Mouse (Mus musculus): Measurements from ENCODE around the gene AC109138.7. TPM values are rescaled to one million over a fixed set of nuclear protein-coding genes. Genes with fewer than 3 reads are reported as not detected.

The AC109138.7 gene
- total RNA-seq, 2 experiments from 2014 or later, result not detected

GRCm38 (mm10) chr19:4255583-4256162 is 41.5 kb downstream of the AC109138.7 start:
- no peak overlapping the region for H3K4me3 ChIP-seq
- DNase-seq (ENCODE audit: low spot score in 2 of 2), result no peak
- no peak overlapping the region for H3K27ac ChIP-seq
- TF ChIP-seq CTCF (conservative IDR thresholded peaks at IDR 0.05), result peak; percentile 70

- peak; percentile 91 to 93 for DNase-seq (ENCODE audit: low spot score in 2 of 2)
- Histone ChIP-seq H3K4me3 (peak overlapping the region; percentile 91), H3K27ac (peak overlapping the region; percentile 87)
- TF ChIP-seq CTCF (conservative IDR thresholded peaks at IDR 0.05), result peak; percentile 93
Observed at GRCm38 (mm10) chr19:4257216-4257896, 43.2 kb downstream of the AC109138.7 start.

DNA sequence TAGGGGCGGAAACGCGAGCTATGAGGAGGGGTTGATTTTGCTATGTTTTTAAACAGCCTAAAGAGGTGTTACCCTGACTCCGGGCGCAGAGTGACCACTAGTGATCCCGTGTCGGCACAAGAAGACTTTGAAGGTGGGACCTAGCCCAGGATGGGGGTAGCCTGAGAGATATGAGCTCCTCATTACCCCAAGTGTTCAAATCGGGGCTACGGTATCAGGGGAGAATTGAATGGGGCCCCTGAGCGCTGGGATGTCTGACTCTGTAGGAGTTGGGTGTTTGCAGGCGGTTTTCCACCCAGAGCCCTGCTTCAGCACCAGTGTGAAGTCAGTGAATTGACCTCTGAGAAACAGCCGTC is 43.7 kb downstream of the AC109138.7 start:
- no peak for DNase-seq (ENCODE audit: low spot score in 2 of 2)
- TF ChIP-seq CTCF (conservative IDR thresholded peaks at IDR 0.05), result no peak
- H3K27ac ChIP-seq, result peak overlapping the region; percentile 87
- H3K4me3 ChIP-seq, result peak overlapping the region; percentile 91

DNA sequence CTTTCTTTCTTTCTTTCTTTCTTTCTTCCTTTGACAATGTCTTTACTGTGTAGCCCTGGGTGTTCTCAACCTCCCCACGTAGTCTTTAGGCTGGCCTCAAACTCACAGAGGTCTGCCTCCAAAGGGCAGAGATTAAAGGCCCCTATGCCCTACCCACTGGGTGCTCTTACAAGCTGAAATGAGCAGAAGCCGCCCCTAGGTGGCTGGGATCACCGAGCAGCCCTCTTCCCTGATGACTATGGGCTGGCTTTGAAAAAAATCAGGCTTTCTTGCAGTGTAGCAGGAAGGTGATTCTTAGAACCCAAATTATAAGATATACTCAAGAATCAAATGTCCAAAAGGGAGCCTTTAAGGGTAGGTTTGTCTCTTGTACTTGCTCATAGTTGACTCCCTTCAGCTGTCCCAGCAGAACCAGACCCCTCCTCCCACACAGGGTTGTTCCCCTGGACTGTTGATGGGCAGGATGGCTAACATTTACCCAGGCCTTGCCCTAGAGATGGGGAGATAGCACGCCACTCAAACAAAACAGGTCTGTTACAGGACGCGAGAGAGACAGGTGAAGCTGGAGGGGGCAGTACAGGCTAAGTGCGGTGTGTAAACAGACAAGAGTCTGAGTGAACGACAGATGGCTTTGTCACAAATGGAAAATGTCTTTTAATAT is 47.0 kb downstream of the AC109138.7 start:
- TF ChIP-seq CTCF (conservative IDR thresholded peaks at IDR 0.05), result peak; percentile 57
- no peak overlapping the region for H3K27ac ChIP-seq
- no peak overlapping the region for H3K4me3 ChIP-seq
- DNase-seq (ENCODE audit: low spot score in 2 of 2), result no peak

DNA sequence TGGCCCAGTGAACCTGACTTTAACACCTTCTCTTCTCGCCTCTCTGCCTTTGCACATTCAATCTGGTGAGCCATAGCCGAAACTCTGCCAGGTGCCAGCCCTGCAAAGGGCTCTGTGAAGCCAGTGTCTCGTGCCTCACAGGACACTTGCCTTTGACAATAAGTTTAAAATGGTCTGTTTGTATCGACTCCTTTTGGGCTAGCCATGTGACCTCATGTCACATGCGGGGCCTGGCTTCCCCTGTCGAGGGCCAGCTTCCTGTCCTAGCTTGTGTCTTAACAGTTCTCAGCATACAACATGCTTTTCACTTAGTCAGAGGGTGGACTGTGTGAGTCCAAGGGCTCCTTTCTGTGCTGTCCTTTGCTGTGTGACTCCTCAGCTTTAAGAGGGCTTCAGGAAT is 48.6 kb downstream of the AC109138.7 start:
- Histone ChIP-seq H3K27ac (no peak overlapping the region), H3K4me3 (no peak overlapping the region)
- DNase-seq (ENCODE audit: low spot score in 2 of 2), result no peak
- TF ChIP-seq CTCF (conservative IDR thresholded peaks at IDR 0.05), result no peak

DNA sequence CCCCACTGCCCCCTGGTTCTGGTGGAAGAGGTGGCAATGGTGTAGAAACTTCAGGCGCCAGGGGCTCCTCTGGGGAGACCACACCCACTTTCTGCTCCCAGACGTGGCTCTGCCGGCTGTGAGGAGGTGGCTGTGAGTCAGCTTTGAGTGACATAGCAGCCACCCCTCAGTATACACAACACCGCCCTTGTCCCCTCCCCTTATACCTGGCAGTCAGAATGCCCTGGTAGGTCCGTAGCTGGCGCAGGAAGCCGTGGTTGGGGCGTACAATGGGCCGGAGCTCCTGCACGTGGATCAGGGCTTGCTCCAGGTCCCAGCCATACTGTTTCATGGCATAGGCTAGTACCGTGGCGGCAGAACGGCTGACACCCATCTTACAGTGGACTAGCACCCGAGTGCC is 49.5 kb downstream of the AC109138.7 start:
- Histone ChIP-seq H3K27ac (no peak overlapping the region), H3K4me3 (no peak overlapping the region)
- DNase-seq (ENCODE audit: low spot score in 2 of 2), result no peak
- no peak for TF ChIP-seq CTCF (conservative IDR thresholded peaks at IDR 0.05)

GRCm38 (mm10) chr19:4264171-4264780 is 50.1 kb downstream of the AC109138.7 start:
- TF ChIP-seq CTCF (conservative IDR thresholded peaks at IDR 0.05), result no peak
- no peak for DNase-seq (ENCODE audit: low spot score in 2 of 2)
- H3K27ac ChIP-seq, result no peak overlapping the region
- no peak overlapping the region for H3K4me3 ChIP-seq

DNA sequence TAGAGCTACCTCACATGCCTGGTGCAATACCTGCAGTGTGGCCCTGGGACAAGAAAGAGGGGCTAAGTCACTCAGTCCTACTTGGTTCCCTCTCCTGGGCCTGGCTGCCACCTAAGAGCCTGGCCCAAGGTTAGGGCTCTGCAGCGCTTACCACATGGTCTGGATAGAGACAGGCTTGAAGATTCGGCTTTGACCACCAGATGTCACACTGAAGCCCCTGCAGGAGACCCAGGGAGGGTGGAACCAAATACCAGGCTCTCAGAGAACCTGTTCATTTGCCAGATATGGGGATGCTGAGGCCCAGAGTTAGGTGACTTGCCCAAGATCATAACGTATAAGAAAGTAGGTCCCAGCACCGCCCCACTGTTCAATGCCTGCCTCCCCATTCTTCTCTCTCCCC is 51.8 kb downstream of the AC109138.7 start:
- Histone ChIP-seq H3K4me3 (no peak overlapping the region), H3K27ac (no peak overlapping the region)
- peak; percentile 30 for TF ChIP-seq CTCF (conservative IDR thresholded peaks at IDR 0.05)
- no peak for DNase-seq (ENCODE audit: low spot score in 2 of 2)

GRCm38 (mm10) chr19:4268566-4269361 is 54.6 kb downstream of the AC109138.7 start, which contains the start of gene Ssh3:
Gene Ssh3, minus strand, starts transcription at chr19:4269180.
- TF ChIP-seq CTCF (conservative IDR thresholded peaks at IDR 0.05), result no peak
- Histone ChIP-seq H3K4me3 (peak within 1 kb of the TSS; percentile 64), H3K27ac (peak within 1 kb of the TSS; percentile 84)
- DNase-seq (ENCODE audit: low spot score in 2 of 2), result peak; percentile 68

DNA sequence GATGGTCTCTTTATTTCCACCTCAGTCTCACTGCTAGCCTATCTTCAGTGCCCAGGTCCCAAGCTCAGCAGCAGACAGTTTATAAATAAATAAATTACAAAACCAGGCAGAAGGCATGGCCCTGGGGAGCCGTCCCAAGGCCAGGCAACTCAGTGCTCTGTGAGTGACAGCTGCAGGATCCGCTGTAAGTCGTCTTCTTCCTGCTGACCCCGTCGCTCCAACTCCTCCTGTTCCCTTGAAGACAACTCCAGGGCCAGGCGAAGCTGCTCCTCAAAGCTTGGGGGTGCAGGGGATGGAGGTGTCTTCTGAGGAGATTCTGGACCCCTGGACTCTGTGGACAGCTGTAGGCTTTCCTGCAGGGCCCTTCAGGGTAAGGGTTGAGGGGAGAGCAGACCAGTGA is 56.0 kb downstream of the AC109138.7 start:
- TF ChIP-seq CTCF (conservative IDR thresholded peaks at IDR 0.05), result no peak
- DNase-seq (ENCODE audit: low spot score in 2 of 2), result no peak
- Histone ChIP-seq H3K4me3 (no peak overlapping the region), H3K27ac (no peak overlapping the region)

DNA sequence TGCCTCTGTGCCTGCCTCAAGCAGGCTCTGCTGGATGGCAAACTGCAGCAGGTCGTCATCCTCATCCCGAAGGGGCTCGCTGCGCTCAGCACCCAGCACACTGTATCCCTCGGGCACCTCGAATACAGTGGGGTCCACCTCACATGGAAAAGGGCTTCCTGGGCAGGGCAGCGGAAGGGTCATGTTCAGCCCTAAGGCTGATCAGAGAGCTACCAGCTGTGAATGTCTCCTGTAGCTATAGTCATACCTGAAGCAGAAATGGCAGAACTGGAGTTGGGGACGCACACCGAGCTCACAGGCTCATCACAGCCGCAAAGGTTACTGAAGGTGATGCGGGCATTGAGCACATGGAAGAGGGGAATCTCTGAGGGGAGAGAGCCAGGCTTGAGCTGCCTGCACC is 56.8 kb downstream of the AC109138.7 start:
- Histone ChIP-seq H3K4me3 (no peak overlapping the region), H3K27ac (no peak overlapping the region)
- DNase-seq (ENCODE audit: low spot score in 2 of 2), result no peak
- TF ChIP-seq CTCF (conservative IDR thresholded peaks at IDR 0.05), result no peak

DNA sequence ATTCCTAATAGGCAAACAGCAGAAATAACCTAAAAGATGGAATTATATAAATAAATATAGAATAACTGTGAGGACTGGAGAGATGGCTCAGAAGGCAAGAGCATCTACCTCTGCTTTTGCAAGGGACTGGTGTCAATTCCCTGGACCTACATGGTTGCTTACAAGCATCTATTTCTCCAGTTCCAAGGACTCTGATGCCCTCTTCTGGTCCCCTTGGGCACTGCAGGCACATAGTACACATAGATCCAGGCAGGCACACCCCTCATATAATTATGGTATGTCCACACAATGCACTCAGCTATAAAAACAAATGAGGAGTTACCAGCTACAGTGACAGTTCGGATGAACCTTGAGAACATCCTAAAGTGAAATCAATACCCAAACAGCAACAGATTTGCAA is 65.3 kb downstream of the AC109138.7 start:
- H3K4me3 ChIP-seq, result no peak overlapping the region
- no peak overlapping the region for H3K27ac ChIP-seq
- peak; percentile 65 for TF ChIP-seq CTCF (conservative IDR thresholded peaks at IDR 0.05)
- DNase-seq (ENCODE audit: low spot score in 2 of 2), result no peak

DNA sequence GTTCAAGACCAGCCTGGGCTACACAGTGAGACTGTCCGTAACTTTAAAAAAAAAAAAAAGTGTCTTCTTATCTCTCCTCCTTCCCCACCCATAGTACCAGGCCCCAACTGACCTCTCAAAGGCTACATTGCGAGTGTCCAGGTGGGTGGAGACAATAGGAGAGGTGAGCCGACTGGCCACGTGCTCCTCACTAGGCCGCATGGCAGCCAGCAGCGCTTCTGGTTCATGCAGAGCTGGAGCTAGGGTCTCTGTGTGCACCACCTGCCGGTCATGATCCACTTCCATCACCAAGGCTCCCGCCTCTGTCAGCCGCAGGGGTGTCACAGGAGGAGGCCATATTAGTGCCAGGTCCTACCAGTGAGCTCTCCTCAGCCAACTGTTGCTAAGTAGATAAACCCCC is 66.3 kb downstream of the AC109138.7 start:
- Histone ChIP-seq H3K4me3 (no peak overlapping the region), H3K27ac (no peak overlapping the region)
- no peak for TF ChIP-seq CTCF (conservative IDR thresholded peaks at IDR 0.05)
- no peak for DNase-seq (ENCODE audit: low spot score in 2 of 2)

Small RNA genes within 50 kb of the gene (microRNA-seq; reads per million reads assigned to microRNA genes)
- gene Gm26115 (0 reads per million in 2 experiments), gene Mir6985 (4.5 to 5.3 reads per million in 2 experiments)

Other genes with a start within 250 kb of the AC109138.7 start
- under 1 TPM; 0.64 to 0.90 TPM for gene Aldh3b2, start 242.0 kb upstream of the AC109138.7 start, total RNA-seq (2021)
- gene Acy3, start 227.8 kb upstream of the AC109138.7 start, total RNA-seq (2021), result 1 to 10 TPM; 2.3 to 2.7 TPM
- gene Tbx10, start 221.6 kb upstream of the AC109138.7 start, total RNA-seq (2021), result not detected
- 10 to 100 TPM; 10.2 to 10.7 TPM for gene Nudt8, start 213.8 kb upstream of the AC109138.7 start, total RNA-seq (2021)
- gene Gm49405, start 213.7 kb upstream of the AC109138.7 start, total RNA-seq (2021), result 1 to 10 TPM; 1.3 to 1.4 TPM
- gene Doc2g, start 211.0 kb upstream of the AC109138.7 start, total RNA-seq (2021), result 1 to 10 TPM; 3.2 TPM
- gene Ndufv1, start 201.6 kb upstream of the AC109138.7 start, total RNA-seq (2021), result 100 to 1,000 TPM; 240 to 245 TPM
- 100 to 1,000 TPM; 395 to 398 TPM for gene Gstp1, start 176.4 kb upstream of the AC109138.7 start, total RNA-seq (2021)
- gene Gstp2, start 168.3 kb upstream of the AC109138.7 start, total RNA-seq (2021), result 10 to 100 TPM; 46.2 to 49.4 TPM
- gene Gstp3, start 154.8 kb upstream of the AC109138.7 start, total RNA-seq (2021), result not detected
- gene Cabp2, start 132.8 kb upstream of the AC109138.7 start, total RNA-seq (2021), result not detected
- 10 to 100 TPM; 29.5 to 33.9 TPM for gene Cdk2ap2, start 117.2 kb upstream of the AC109138.7 start, total RNA-seq (2021)
- gene Pitpnm1, start 114.4 kb upstream of the AC109138.7 start, total RNA-seq (2021), result 100 to 1,000 TPM; 173 to 180 TPM
- gene Aip, start 88.5 kb upstream of the AC109138.7 start, total RNA-seq (2021), result 100 to 1,000 TPM; 111 to 123 TPM
- gene Gpr152, start 74.6 kb upstream of the AC109138.7 start, total RNA-seq (2021), result under 1 TPM; 0.07 to 0.08 TPM
- gene Cabp4, start 70.3 kb upstream of the AC109138.7 start, total RNA-seq (2021), result under 1 TPM in 1 of 2 experiments, not detected in 1; 0.17 TPM
- gene Coro1b, start 65.7 kb upstream of the AC109138.7 start, total RNA-seq (2021), result 10 to 100 TPM; 84.8 to 92.9 TPM
- gene Ptprcap, start 60.8 kb upstream of the AC109138.7 start, total RNA-seq (2021), result 1 to 10 TPM; 1.0 to 2.5 TPM
- gene Rps6kb2, start 51.0 kb upstream of the AC109138.7 start, total RNA-seq (2021), result 10 to 100 TPM; 42.5 to 47.9 TPM
- 1 to 10 TPM; 6.6 to 8.9 TPM for gene Carns1, start 38.9 kb upstream of the AC109138.7 start, total RNA-seq (2021)
- gene Tbc1d10c, start 23.1 kb upstream of the AC109138.7 start, total RNA-seq (2021), result 1 to 10 TPM in 1 of 2 experiments, under 1 TPM in 1; 0.91 to 1.0 TPM
- 100 to 1,000 TPM; 263 to 276 TPM for gene Ppp1ca, start 22.3 kb upstream of the AC109138.7 start, total RNA-seq (2021)
- 1 to 10 TPM; 8.1 to 8.7 TPM for gene Rad9a, start 12.7 kb upstream of the AC109138.7 start, total RNA-seq (2021)
- under 1 TPM; 0.61 to 0.76 TPM for gene Clcf1, start 119 bp upstream of the AC109138.7 start, total RNA-seq (2021)
- 10 to 100 TPM; 16.7 to 18.2 TPM for gene Pold4, start 17.5 kb downstream of the AC109138.7 start, total RNA-seq (2021)
- gene Ssh3, start 54.8 kb downstream of the AC109138.7 start, total RNA-seq (2021), result 10 to 100 TPM; 57.5 to 58.7 TPM
- 10 to 100 TPM; 63.4 to 70.7 TPM for gene Ankrd13d, start 68.8 kb downstream of the AC109138.7 start, total RNA-seq (2021)
- gene Grk2, start 91.9 kb downstream of the AC109138.7 start, total RNA-seq (2021), result 100 to 1,000 TPM; 181 to 201 TPM
- gene Kdm2a, start 183.9 kb downstream of the AC109138.7 start, total RNA-seq (2021), result 10 to 100 TPM; 77.5 to 87.8 TPM
- gene Rhod, start 225.1 kb downstream of the AC109138.7 start, total RNA-seq (2021), result 1 to 10 TPM in 1 of 2 experiments, under 1 TPM in 1; 0.82 to 1.0 TPM